Mouse (Mus musculus) CH12.LX (cell line): ENCODE measurements at regions not wholly inside any gene's neighbourhood (a gene's known extent, or its start where the extent isn't known, plus 50 kb on each side); places are given as distances from the start of the nearest gene placed in this dataset.

Experiments
- CHD2 ChIP-seq: IDR thresholded peaks from 2 replicates; pipeline ENCODE4 v1.6.1; 2011; ENCODE audit warnings: low read length, improper control_type of control experiment
- NRF1 ChIP-seq: IDR thresholded peaks from 2 replicates; pipeline ENCODE4 v1.6.1; 2014; ENCODE audit warnings: low read depth, mild to moderate bottlenecking, inconsistent platforms, low read length, improper control_type of control experiment, moderate library complexity
- USF1 ChIP-seq: IDR thresholded peaks from 2 replicates; pipeline ENCODE4 v1.6.1; 2014; ENCODE audit warnings: low read depth, mild to moderate bottlenecking, inconsistent platforms, low read length, improper control_type of control experiment

GRCm38 (mm10) chr12:71407294-71407693 lies 97.6 kb downstream of the Dact1 start:
- no peak for TF ChIP-seq NRF1
- no peak for TF ChIP-seq USF1
- TF ChIP-seq CHD2 = no peak
